Mouse (Mus musculus): ENCODE measurements around the gene Slc7a15.

- no peak for TF ChIP-seq MAX (IDR thresholded peaks at IDR 0.05; ENCODE audit: low read length)
- TF ChIP-seq GATA1 (IDR thresholded peaks at IDR 0.05; ENCODE audit: low read depth, low read length): no peak
- no peak for TF ChIP-seq EP300 (IDR thresholded peaks at IDR 0.05; ENCODE audit: low read depth in 1 of 2, low read length in 2 of 2)
Observed at GRCm38 (mm10) chr12:8595611-8596010, 3.3 kb downstream of the Slc7a15 start.

Data from MEL (cell line).